In genomic region chr12:28621451-28622166, GRCm38 (mm10) we compare ENCODE assay signal across 13 mouse cellular contexts. TPM values are rescaled to one million over a fixed set of nuclear protein-coding genes. Genes with fewer than 3 reads are reported as not detected.
DNase-seq lines count a peak whose midpoint lies in the region; ATAC-seq and TF ChIP-seq lines count a peak whose summit lies in the region.
"Had no signal": no experiment of that assay in that cellular context is flagged by ENCODE, and none has a peak within 500 bp of the region (broad histone marks: within the 10 kb centered on the region; RNA-seq: fewer than 3 reads in every experiment).

No protein-coding gene starts in this region.

- no peak for ATAC-seq in forebrain, embryonic 14.5 days
- no peak for ATAC-seq in forebrain, embryonic 16.5 days
- ATAC-seq in intestine, embryonic 14.5 days (replicated peaks; ENCODE audit: low FRiP score, low TSS enrichment, low read depth), result 0 out of 2 replicates have a peak, but pooled peaks have one; percentile 18
- no peak for ATAC-seq in intestine, embryonic 15.5 days
- ATAC-seq in midbrain, postnatal 0 days (ENCODE audit: low FRiP score), result no peak
- ATAC-seq in midbrain, embryonic 13.5 days, result no peak
- ATAC-seq: activated CD4-positive, CD25-positive, alpha-beta regulatory T cell, adult 4 months had no signal

- 42% methylated on average over 7 of the region's 7 CpGs for WGBS in forebrain, embryonic 14.5 days
- WGBS in forebrain, embryonic 16.5 days, result 33% methylated on average over 7 of the region's 7 CpGs
- WGBS in intestine, embryonic 14.5 days, result 9% methylated on average over 7 of the region's 7 CpGs
- 9% methylated on average over 7 of the region's 7 CpGs for WGBS in intestine, embryonic 15.5 days
- 23% methylated on average over 7 of the region's 7 CpGs for WGBS in midbrain, postnatal 0 days
- 39% methylated on average over 7 of the region's 7 CpGs for WGBS in midbrain, embryonic 13.5 days

- no peak overlapping the region for H3K4me2 ChIP-seq in forebrain, embryonic 14.5 days (ENCODE audit: low read length)
- H3K4me2 ChIP-seq in forebrain, embryonic 16.5 days (ENCODE audit: low read length), result no peak overlapping the region
- 0 out of 2 replicates have a peak overlapping the region, but pooled peaks have one; percentile 1 for H3K4me2 ChIP-seq in intestine, embryonic 14.5 days (ENCODE audit: low read length)
- no peak overlapping the region for H3K4me2 ChIP-seq in intestine, embryonic 15.5 days (replicated peaks)
- no peak overlapping the region for H3K4me2 ChIP-seq in midbrain, postnatal 0 days (ENCODE audit: low read depth, low read length, poor library complexity, severe bottlenecking)
- H3K4me2 ChIP-seq in midbrain, embryonic 13.5 days (replicated peaks), result no peak overlapping the region

- no peaks in the 10 kb centered on the region for H3K27me3 ChIP-seq in forebrain, embryonic 14.5 days (replicated peaks; ENCODE audit: control insufficient read depth, insufficient read depth, low read length)
- no peaks in the 10 kb centered on the region for H3K27me3 ChIP-seq in forebrain, embryonic 16.5 days (replicated peaks; ENCODE audit: control insufficient read depth, insufficient read depth, low read length)
- no peaks in the 10 kb centered on the region for H3K27me3 ChIP-seq in intestine, embryonic 14.5 days (replicated peaks; ENCODE audit: control insufficient read depth, insufficient read depth, low read length)
- no peaks in the 10 kb centered on the region for H3K27me3 ChIP-seq in intestine, embryonic 15.5 days (replicated peaks)
- H3K27me3 ChIP-seq in midbrain, postnatal 0 days (ENCODE audit: insufficient read depth, low read length), result no peaks in the 10 kb centered on the region
- H3K27me3 ChIP-seq in midbrain, embryonic 13.5 days, result no peaks in the 10 kb centered on the region

- H3K9ac ChIP-seq in forebrain, embryonic 14.5 days (ENCODE audit: low read length), result no peak overlapping the region
- H3K9ac ChIP-seq in forebrain, embryonic 16.5 days (replicated peaks; ENCODE audit: low read depth, low read length), result no peak overlapping the region
- H3K9ac ChIP-seq in intestine, embryonic 14.5 days (ENCODE audit: low read length), result no peak overlapping the region
- no peak overlapping the region for H3K9ac ChIP-seq in intestine, embryonic 15.5 days
- H3K9ac ChIP-seq in midbrain, postnatal 0 days (replicated peaks; ENCODE audit: low read length, poor library complexity, severe bottlenecking), result no peak overlapping the region
- no peak overlapping the region; the same call in 1 of the 2 replicates for H3K9ac ChIP-seq in midbrain, embryonic 13.5 days (replicated peaks)

- H3K4me3 ChIP-seq in forebrain, embryonic 14.5 days (ENCODE audit: low read depth, low read length), result no peak overlapping the region
- H3K4me3 ChIP-seq in forebrain, embryonic 16.5 days (replicated peaks; ENCODE audit: low read length), result no peak overlapping the region
- H3K4me3 ChIP-seq in intestine, embryonic 14.5 days (ENCODE audit: low read depth, low read length), result no peak overlapping the region
- no peak overlapping the region for H3K4me3 ChIP-seq in intestine, embryonic 15.5 days (replicated peaks)
- H3K4me3 ChIP-seq in midbrain, postnatal 0 days (ENCODE audit: low read depth, low read length), result no peak overlapping the region
- H3K4me3 ChIP-seq in midbrain, embryonic 13.5 days (replicated peaks), result no peak overlapping the region

- no peaks in the 10 kb centered on the region for H3K9me3 ChIP-seq in forebrain, embryonic 14.5 days (replicated peaks; ENCODE audit: control insufficient read depth, low read length)
- no peaks in the 10 kb centered on the region for H3K9me3 ChIP-seq in forebrain, embryonic 16.5 days (ENCODE audit: control insufficient read depth, low read length)
- no peaks in the 10 kb centered on the region for H3K9me3 ChIP-seq in intestine, embryonic 14.5 days (ENCODE audit: control insufficient read depth, low read length)
- no peaks in the 10 kb centered on the region for H3K9me3 ChIP-seq in intestine, embryonic 15.5 days
- no peaks in the 10 kb centered on the region for H3K9me3 ChIP-seq in midbrain, postnatal 0 days (ENCODE audit: low read length)
- no peaks in the 10 kb centered on the region for H3K9me3 ChIP-seq in midbrain, embryonic 13.5 days
- H3K9me3 ChIP-seq: G1E had no signal

- peak; percentile 53 for TF ChIP-seq CTCF in midbrain, postnatal 0 days (IDR thresholded peaks at IDR 0.05)

- H3K4me1 ChIP-seq in forebrain, embryonic 14.5 days (ENCODE audit: control insufficient read depth, insufficient read depth, low read length), result peaks cover 4% of the 10 kb centered on the region; the same call in 1 of the 2 replicates
- 0 out of 2 replicates have a peak, but pooled peaks cover 5% of the 10 kb centered on the region for H3K4me1 ChIP-seq in forebrain, embryonic 16.5 days (replicated peaks; ENCODE audit: control insufficient read depth, insufficient read depth, low read length)
- H3K4me1 ChIP-seq in intestine, embryonic 14.5 days (replicated peaks; ENCODE audit: control insufficient read depth, insufficient read depth, low read length), result peaks cover 22% of the 10 kb centered on the region
- peaks cover 15% of the 10 kb centered on the region for H3K4me1 ChIP-seq in intestine, embryonic 15.5 days (replicated peaks)
- no peaks in the 10 kb centered on the region for H3K4me1 ChIP-seq in midbrain, postnatal 0 days (ENCODE audit: insufficient read depth, low read length)
- peaks cover 6% of the 10 kb centered on the region; the same call in 1 of the 2 replicates for H3K4me1 ChIP-seq in midbrain, embryonic 13.5 days (replicated peaks)

- no peaks in the 10 kb centered on the region for H3K36me3 ChIP-seq in forebrain, embryonic 14.5 days (ENCODE audit: control insufficient read depth, insufficient read depth, low read length)
- H3K36me3 ChIP-seq in forebrain, embryonic 16.5 days (ENCODE audit: control insufficient read depth, insufficient read depth), result no peaks in the 10 kb centered on the region
- H3K36me3 ChIP-seq in intestine, embryonic 14.5 days (ENCODE audit: control insufficient read depth, insufficient read depth, low read length), result no peaks in the 10 kb centered on the region
- no peaks in the 10 kb centered on the region for H3K36me3 ChIP-seq in intestine, embryonic 15.5 days
- no peaks in the 10 kb centered on the region for H3K36me3 ChIP-seq in midbrain, postnatal 0 days (ENCODE audit: insufficient read depth, low read length)
- no peaks in the 10 kb centered on the region for H3K36me3 ChIP-seq in midbrain, embryonic 13.5 days
- H3K36me3 ChIP-seq: G1E had no signal

- no peak overlapping the region for H3K27ac ChIP-seq in forebrain, embryonic 14.5 days (ENCODE audit: low read depth, low read length)
- H3K27ac ChIP-seq in forebrain, embryonic 16.5 days (ENCODE audit: low read length), result no peak overlapping the region
- H3K27ac ChIP-seq in intestine, embryonic 14.5 days (ENCODE audit: low read depth), result peak overlapping the region; percentile 39; the same call in 1 of the 2 replicates
- H3K27ac ChIP-seq in intestine, embryonic 15.5 days, result no peak overlapping the region
- no peak overlapping the region for H3K27ac ChIP-seq in midbrain, postnatal 0 days (ENCODE audit: low read depth, low read length)
- no peak overlapping the region for H3K27ac ChIP-seq in midbrain, embryonic 13.5 days

- peak; percentile 23 for DNase-seq in forebrain, embryonic 14.5 days (ENCODE audit: low spot score)
- DNase-seq in intestine, embryonic 14.5 days (ENCODE audit: low spot score), result no peak
- DNase-seq in midbrain, postnatal 0 days (ENCODE audit: low spot score), result no peak
- no peak for DNase-seq in spleen, postnatal 14 days (ENCODE audit: low spot score in 2 of 2)
- no peak for DNase-seq in right cerebral cortex, postnatal 36 days (ENCODE audit: low spot score in 2 of 2)
- DNase-seq: cerebellum, adult 9-11 months; lung, postnatal 14 days had no signal

RNA-seq across cellular contexts. Expression of gene Colec11, which starts 1.6 kb away (rescaled TPM):
- polyA plus RNA-seq in forebrain, embryonic 14.5 days (2014; fragmentation: Nextera tagmentation; extraction: Ambion mirVana), result 0.33 and 0.56 TPM in 2 replicates
- polyA plus RNA-seq in forebrain, embryonic 16.5 days (2015; fragmentation: Nextera tagmentation; extraction: Ambion mirVana), result 0.34 and 0.60 TPM in 2 replicates
- polyA plus RNA-seq in intestine, embryonic 14.5 days (2014; fragmentation: Nextera tagmentation; extraction: Ambion mirVana), result 1.1 and 1.2 TPM in 2 replicates
- 1.6 and 1.8 TPM in 2 replicates for polyA plus RNA-seq in intestine, embryonic 15.5 days (2015; fragmentation: Nextera tagmentation; extraction: Ambion mirVana)
- 0.57 and 1.4 TPM in 2 replicates for total RNA-seq in midbrain, postnatal 0 days (2014; rRNA removed)
- polyA plus RNA-seq in midbrain, postnatal 0 days (2015; fragmentation: Nextera tagmentation; extraction: Ambion mirVana), result 0.85 and 1.1 TPM in 2 replicates
- 0.75 and 1.2 TPM in 2 replicates for polyA plus RNA-seq in midbrain, embryonic 13.5 days (2015; fragmentation: Nextera tagmentation; extraction: Ambion mirVana)
- total RNA-seq: monocyte, adult 5-6 weeks had no signal
- polyA plus RNA-seq: G1E had no signal

RNA-seq across cellular contexts. Expression of gene Rps7, which starts 14.1 kb away (rescaled TPM):
- 690 and 790 TPM in 2 replicates for polyA plus RNA-seq in forebrain, embryonic 14.5 days (2014; fragmentation: Nextera tagmentation; extraction: Ambion mirVana)
- 419 and 461 TPM in 2 replicates for polyA plus RNA-seq in forebrain, embryonic 16.5 days (2015; fragmentation: Nextera tagmentation; extraction: Ambion mirVana)
- 988 and 1,086 TPM in 2 replicates for polyA plus RNA-seq in intestine, embryonic 14.5 days (2014; fragmentation: Nextera tagmentation; extraction: Ambion mirVana)
- polyA plus RNA-seq in intestine, embryonic 15.5 days (2015; fragmentation: Nextera tagmentation; extraction: Ambion mirVana), result 676 and 798 TPM in 2 replicates
- 844 and 942 TPM in 2 replicates for total RNA-seq in midbrain, postnatal 0 days (2014; rRNA removed)
- polyA plus RNA-seq in midbrain, postnatal 0 days (2015; fragmentation: Nextera tagmentation; extraction: Ambion mirVana), result 481 and 538 TPM in 2 replicates
- polyA plus RNA-seq in midbrain, embryonic 13.5 days (2015; fragmentation: Nextera tagmentation; extraction: Ambion mirVana), result 507 and 547 TPM in 2 replicates

RNA-seq across cellular contexts. Expression of gene Rnaseh1, which starts 27.8 kb away (rescaled TPM):
- polyA plus RNA-seq in forebrain, embryonic 14.5 days (2014; fragmentation: Nextera tagmentation; extraction: Ambion mirVana), result 24.8 and 26.1 TPM in 2 replicates
- polyA plus RNA-seq in forebrain, embryonic 16.5 days (2015; fragmentation: Nextera tagmentation; extraction: Ambion mirVana), result 27.9 and 30.6 TPM in 2 replicates
- 29.2 and 30.0 TPM in 2 replicates for polyA plus RNA-seq in intestine, embryonic 14.5 days (2014; fragmentation: Nextera tagmentation; extraction: Ambion mirVana)
- polyA plus RNA-seq in intestine, embryonic 15.5 days (2015; fragmentation: Nextera tagmentation; extraction: Ambion mirVana), result 26.1 and 27.9 TPM in 2 replicates
- 7.7 and 9.8 TPM in 2 replicates for total RNA-seq in midbrain, postnatal 0 days (2014; rRNA removed)
- 12.6 and 14.5 TPM in 2 replicates for polyA plus RNA-seq in midbrain, postnatal 0 days (2015; fragmentation: Nextera tagmentation; extraction: Ambion mirVana)
- 24.9 and 28.7 TPM in 2 replicates for polyA plus RNA-seq in midbrain, embryonic 13.5 days (2015; fragmentation: Nextera tagmentation; extraction: Ambion mirVana)

RNA-seq across cellular contexts. Expression of gene Allc, which starts 39.3 kb away (rescaled TPM):
- not detected in 2 replicates for polyA plus RNA-seq in forebrain, embryonic 14.5 days (2014; fragmentation: Nextera tagmentation; extraction: Ambion mirVana)
- polyA plus RNA-seq in forebrain, embryonic 16.5 days (2015; fragmentation: Nextera tagmentation; extraction: Ambion mirVana), result 0.15 and 0.48 TPM in 2 replicates
- not detected in 2 replicates for polyA plus RNA-seq in intestine, embryonic 14.5 days (2014; fragmentation: Nextera tagmentation; extraction: Ambion mirVana)
- polyA plus RNA-seq in intestine, embryonic 15.5 days (2015; fragmentation: Nextera tagmentation; extraction: Ambion mirVana), result not detected in 2 replicates
- 0.16 TPM in 1 of 2 replicates, not detected in the other for total RNA-seq in midbrain, postnatal 0 days (2014; rRNA removed)
- 0.32 and 0.58 TPM in 2 replicates for polyA plus RNA-seq in midbrain, postnatal 0 days (2015; fragmentation: Nextera tagmentation; extraction: Ambion mirVana)
- 0.13 TPM in 1 of 2 replicates, not detected in the other for polyA plus RNA-seq in midbrain, embryonic 13.5 days (2015; fragmentation: Nextera tagmentation; extraction: Ambion mirVana)
- total RNA-seq: monocyte, adult 5-6 weeks had no signal
- polyA plus RNA-seq: activated CD4-positive, CD25-positive, alpha-beta regulatory T cell, adult 4 months; G1E had no signal

RNA-seq across cellular contexts. Expression of gene Adi1, which starts 53.4 kb away (rescaled TPM):
- polyA plus RNA-seq in forebrain, embryonic 14.5 days (2014; fragmentation: Nextera tagmentation; extraction: Ambion mirVana), result 43.6 and 44.8 TPM in 2 replicates
- 40.4 and 44.3 TPM in 2 replicates for polyA plus RNA-seq in forebrain, embryonic 16.5 days (2015; fragmentation: Nextera tagmentation; extraction: Ambion mirVana)
- 76.4 and 78.7 TPM in 2 replicates for polyA plus RNA-seq in intestine, embryonic 14.5 days (2014; fragmentation: Nextera tagmentation; extraction: Ambion mirVana)
- polyA plus RNA-seq in intestine, embryonic 15.5 days (2015; fragmentation: Nextera tagmentation; extraction: Ambion mirVana), result 89.4 and 92.1 TPM in 2 replicates
- 6.4 and 8.8 TPM in 2 replicates for total RNA-seq in midbrain, postnatal 0 days (2014; rRNA removed)
- polyA plus RNA-seq in midbrain, postnatal 0 days (2015; fragmentation: Nextera tagmentation; extraction: Ambion mirVana), result 23.4 and 23.6 TPM in 2 replicates
- 27.0 and 29.1 TPM in 2 replicates for polyA plus RNA-seq in midbrain, embryonic 13.5 days (2015; fragmentation: Nextera tagmentation; extraction: Ambion mirVana)
